Mouse (Mus musculus) neural tube, embryonic 12.5 days (tissue): Measurements from ENCODE around the gene Ddrgk1. TPM values are rescaled to one million over a fixed set of nuclear protein-coding genes. Genes with fewer than 3 reads are reported as not detected.
"Not testable (repeated sequence)": the region's sequence is repeated elsewhere in the genome, so short reads cannot be mapped to it uniquely, and the experiment has no call there.

Experiments
- ATAC-seq: fragments of 200-750 bp; cut with Nextera tagmentation; 2 replicates; pipeline ENCODE4 v1.8.0; 2017; ENCODE audit warnings: low read depth, mild to moderate bottlenecking, moderate TSS enrichment, moderate library complexity; ENCODE audit not compliant: low FRiP score
- H3K27ac ChIP-seq: fragments of 300-500 bp; sonication (generic); 2 replicates; pipeline ENCODE4 v1.5.1; 2016
- H3K27me3 ChIP-seq: fragments of 300-500 bp; sonication (generic); replicated peaks from 2 replicates; pipeline ENCODE4 v1.6.1; 2016; ENCODE audit warnings: mild to moderate bottlenecking
- H3K36me3 ChIP-seq: fragments of 300-500 bp; sonication (generic); 2 replicates; pipeline ENCODE4 v1.6.1; 2016; ENCODE audit warnings: mild to moderate bottlenecking
- H3K4me1 ChIP-seq: fragments of 300-500 bp; sonication (generic); 2 replicates; pipeline ENCODE4 v1.6.1; 2016
- H3K4me2 ChIP-seq: fragments of 300-500 bp; sonication (generic); replicated peaks from 2 replicates; pipeline ENCODE4 v1.6.1; 2016; ENCODE audit warnings: mild to moderate bottlenecking
- H3K4me3 ChIP-seq: fragments of 300-500 bp; sonication (generic); 2 replicates; pipeline ENCODE4 v1.5.1; 2016
- H3K9ac ChIP-seq: fragments of 300-500 bp; sonication (generic); 2 replicates; pipeline ENCODE4 v1.6.1; 2016; ENCODE audit warnings: mild to moderate bottlenecking
- H3K9me3 ChIP-seq: fragments of 300-500 bp; sonication (generic); 2 replicates; pipeline ENCODE4 v1.6.1; 2016; ENCODE audit warnings: mild to moderate bottlenecking
- WGBS: fragments of 180-500 bp; shearing (Covaris S2); methylation state at CpG from one replicate; pipeline ENCODE4 v1.1.7; 2016; 5-methylcytosine and 5-hydroxymethylcytosine counted together
- polyA plus RNA-seq: library from polyadenylated mRNA; unstranded; fragments of >200 nt; fragmentation: Nextera tagmentation; extraction: Ambion mirVana; gene quantifications from 2 replicates; pipeline ENCODE4 v1.2.1, GENCODE M21; 2016

Gene Ddrgk1
- polyA plus RNA-seq, 1 experiment from 2014 or later, result 57.4 TPM

DNA sequence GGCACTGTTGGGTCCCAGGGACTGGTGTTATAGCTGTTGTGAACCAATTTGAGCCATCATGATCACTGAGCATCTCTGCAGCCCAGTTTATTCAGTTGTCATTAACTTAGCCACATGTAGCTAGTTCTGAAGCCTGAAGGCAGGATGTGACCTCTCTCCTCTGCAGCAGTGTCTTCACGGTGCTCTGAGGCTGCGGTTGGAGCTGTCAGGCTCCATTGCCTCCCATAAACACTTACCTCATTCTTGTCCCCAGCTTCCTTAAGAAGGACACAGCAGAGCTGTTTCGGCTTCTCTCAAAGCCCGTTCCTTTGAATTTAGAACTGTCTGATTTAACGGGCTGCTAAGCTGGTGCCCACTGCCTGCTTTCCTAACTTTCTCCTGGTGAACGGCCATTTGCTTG, 15.4 kb upstream of the Ddrgk1 start:
- Histone ChIP-seq H3K9me3 (no peaks in the 10 kb centered on the region), H3K27ac (no peak overlapping the region), H3K27me3 (no peaks in the 10 kb centered on the region), H3K36me3 (peaks cover 95% of the 10 kb centered on the region), H3K4me3 (no peak overlapping the region), H3K4me1 (no peaks in the 10 kb centered on the region), H3K4me2 (no peak overlapping the region), H3K9ac (no peak overlapping the region)
- 88% methylated on average over 6 of the region's 6 CpGs for WGBS
- ATAC-seq, result no peak

- Histone ChIP-seq H3K9me3 (no peaks in the 10 kb centered on the region), H3K36me3 (peaks cover 96% of the 10 kb centered on the region), H3K9ac (no peak overlapping the region), H3K27me3 (no peaks in the 10 kb centered on the region), H3K27ac (no peak overlapping the region), H3K4me1 (no peaks in the 10 kb centered on the region), H3K4me3 (no peak overlapping the region), H3K4me2 (no peak overlapping the region)
- WGBS, result 95% methylated on average over 12 of the region's 12 CpGs
- no peak for ATAC-seq
Observed at GRCm38 (mm10) chr2:130679154-130679553, 14.7 kb upstream of the Ddrgk1 start.

DNA sequence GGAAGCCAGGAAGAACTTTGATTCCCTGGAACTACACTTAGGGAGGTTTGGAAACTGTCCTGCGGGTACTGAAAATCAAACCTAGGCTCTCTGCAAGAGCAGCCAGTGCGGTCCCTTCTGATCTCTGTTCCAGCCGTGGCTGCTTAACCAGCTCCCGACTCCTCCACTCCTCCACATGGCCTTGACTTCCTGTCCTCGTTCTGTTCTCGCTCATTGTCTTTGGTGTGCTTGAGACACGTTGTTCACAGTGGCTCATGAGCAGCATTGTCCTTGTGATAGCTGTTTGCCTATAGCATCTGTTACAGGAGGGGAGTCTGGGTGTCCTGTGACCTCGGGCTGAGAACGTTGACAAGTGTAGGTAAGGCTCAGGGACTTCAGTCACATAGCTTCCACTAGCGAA, 12.8 kb upstream of the Ddrgk1 start:
- H3K27me3 ChIP-seq, result no peaks in the 10 kb centered on the region
- no peaks in the 10 kb centered on the region for H3K4me1 ChIP-seq
- H3K4me3 ChIP-seq, result no peak overlapping the region
- H3K27ac ChIP-seq, result no peak overlapping the region
- 92% methylated on average over 10 of the region's 10 CpGs for WGBS
- H3K36me3 ChIP-seq, result peaks cover 97% of the 10 kb centered on the region
- H3K9me3 ChIP-seq, result no peaks in the 10 kb centered on the region
- ATAC-seq, result no peak
- H3K4me2 ChIP-seq, result no peak overlapping the region
- H3K9ac ChIP-seq, result no peak overlapping the region

GRCm38 (mm10) chr2:130667559-130667958, 3.1 kb upstream of the Ddrgk1 start, which contains the start of gene Itpa:
Itpa (plus strand) TSS chr2:130667610.
- peak within 1 kb of the TSS; percentile 68; the same call in 1 of the 2 replicates for H3K27ac ChIP-seq
- peak; percentile 54 for ATAC-seq
- H3K27me3 ChIP-seq, result no peaks in the 10 kb centered on the region
- H3K9ac ChIP-seq, result peak within 1 kb of the TSS; percentile 73
- WGBS, result under 1% methylated on average over 31 of the region's 31 CpGs
- no peaks in the 10 kb centered on the region for H3K9me3 ChIP-seq
- H3K4me2 ChIP-seq, result peak within 1 kb of the TSS; percentile 88
- peak within 1 kb of the TSS; percentile 63 for H3K4me3 ChIP-seq
- peaks cover 18% of the 10 kb centered on the region for H3K36me3 ChIP-seq
- peaks cover 28% of the 10 kb centered on the region for H3K4me1 ChIP-seq

GRCm38 (mm10) chr2:130663342-130663741, 1.1 kb downstream of the Ddrgk1 start:
- Histone ChIP-seq H3K9me3 (no peaks in the 10 kb centered on the region), H3K4me3 (no peak overlapping the region), H3K27me3 (no peaks in the 10 kb centered on the region), H3K9ac (peak overlapping the region; percentile 74), H3K4me1 (peaks cover 17% of the 10 kb centered on the region), H3K4me2 (peak overlapping the region; percentile 76), H3K27ac (no peak overlapping the region), H3K36me3 (peaks cover 35% of the 10 kb centered on the region)
- no peak for ATAC-seq
- 89% methylated on average over 11 of the region's 11 CpGs for WGBS

DNA sequence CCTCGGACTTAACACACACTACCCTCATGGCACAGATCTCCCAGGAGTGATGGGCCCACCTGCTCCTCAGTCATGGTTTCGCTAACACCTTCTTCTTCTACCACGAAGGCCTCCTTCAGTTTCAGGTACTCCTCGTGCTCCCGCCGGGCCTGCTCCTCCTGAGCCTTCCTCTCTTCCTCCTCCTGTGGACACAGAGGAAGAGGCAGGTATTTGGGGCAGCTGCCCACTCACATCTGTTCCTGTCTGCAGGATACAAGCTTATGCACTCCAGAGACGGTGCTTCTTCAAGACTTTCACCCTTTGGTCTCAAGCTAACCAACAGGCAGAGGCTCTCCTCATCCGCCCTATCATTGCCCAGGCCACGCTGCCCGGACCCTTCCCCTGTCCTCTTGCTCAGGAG, 5.9 kb downstream of the Ddrgk1 start:
- no peaks in the 10 kb centered on the region for H3K9me3 ChIP-seq
- ATAC-seq, result no peak
- H3K9ac ChIP-seq, result no peak overlapping the region
- H3K27ac ChIP-seq, result no peak overlapping the region
- H3K4me1 ChIP-seq, result peaks cover 9% of the 10 kb centered on the region
- peaks cover 77% of the 10 kb centered on the region for H3K36me3 ChIP-seq
- H3K4me2 ChIP-seq, result no peak overlapping the region
- WGBS, result 98% methylated on average over 10 of the region's 10 CpGs
- H3K27me3 ChIP-seq, result no peaks in the 10 kb centered on the region
- H3K4me3 ChIP-seq, result no peak overlapping the region

- H3K36me3 ChIP-seq, result peaks cover 82% of the 10 kb centered on the region
- 92% methylated on average over 6 of the region's 6 CpGs for WGBS
- no peaks in the 10 kb centered on the region for H3K4me1 ChIP-seq
- no peak overlapping the region for H3K4me2 ChIP-seq
- no peak overlapping the region for H3K27ac ChIP-seq
- no peak overlapping the region for H3K4me3 ChIP-seq
- no peak for ATAC-seq
- H3K9me3 ChIP-seq, result no peaks in the 10 kb centered on the region
- no peaks in the 10 kb centered on the region for H3K27me3 ChIP-seq
- no peak overlapping the region for H3K9ac ChIP-seq
Observed at GRCm38 (mm10) chr2:130657541-130657940, 6.9 kb downstream of the Ddrgk1 start.

- 95% methylated on average over 9 of the region's 9 CpGs for WGBS
- H3K36me3 ChIP-seq, result peaks cover 74% of the 10 kb centered on the region
Observed at GRCm38 (mm10) chr2:130656536-130656935, 7.9 kb downstream of the Ddrgk1 start.

DNA sequence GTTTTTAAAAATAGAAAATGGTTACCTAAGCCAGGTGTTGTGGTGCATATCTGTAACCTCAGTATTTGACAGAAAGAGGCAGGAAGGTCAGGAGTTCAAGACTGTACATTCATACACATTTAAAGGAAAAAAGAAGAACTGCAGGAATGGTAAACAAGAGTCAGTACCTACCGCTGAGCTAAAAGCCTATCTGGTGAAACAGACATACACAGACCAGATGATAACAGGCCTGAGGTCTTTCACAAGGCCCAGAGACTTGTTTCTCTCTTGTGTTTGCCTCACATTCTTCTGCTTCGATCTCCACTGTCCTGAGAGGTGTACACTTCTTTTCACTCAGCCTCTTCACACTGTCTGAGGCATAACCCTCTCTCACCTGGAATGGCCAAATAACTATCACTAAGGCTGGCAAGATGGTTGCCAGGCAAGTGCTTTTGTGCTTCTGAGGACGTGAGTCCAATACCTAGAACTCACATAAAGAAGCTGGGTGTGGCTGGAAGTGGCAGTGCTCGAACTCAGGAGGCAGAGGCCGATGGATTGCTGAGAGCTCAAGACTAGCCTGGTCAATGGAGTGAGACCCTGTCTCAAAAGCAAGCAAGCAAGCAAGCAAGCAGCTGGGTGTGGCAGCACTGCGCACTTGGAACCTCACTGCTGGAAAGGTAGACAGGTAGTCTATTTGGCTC, 8.7 kb downstream of the Ddrgk1 start:
- H3K9me3 ChIP-seq, result no peaks in the 10 kb centered on the region
- no peaks in the 10 kb centered on the region for H3K4me1 ChIP-seq
- no peak overlapping the region for H3K4me2 ChIP-seq
- peaks cover 67% of the 10 kb centered on the region for H3K36me3 ChIP-seq
- ATAC-seq, result no peak
- no peaks in the 10 kb centered on the region for H3K27me3 ChIP-seq
- H3K27ac ChIP-seq, result no peak overlapping the region
- WGBS, result 91% methylated on average over 6 of the region's 6 CpGs
- no peak overlapping the region for H3K4me3 ChIP-seq
- H3K9ac ChIP-seq, result no peak overlapping the region

More at GRCm38 (mm10) chr2:130656536-130656935, 7.9 kb downstream of the Ddrgk1 start:
- H3K9ac ChIP-seq, result no peak overlapping the region
- H3K4me1 ChIP-seq, result no peaks in the 10 kb centered on the region
- H3K27ac ChIP-seq, result no peak overlapping the region
- H3K9me3 ChIP-seq, result no peaks in the 10 kb centered on the region
- ATAC-seq, result no peak
- no peak overlapping the region for H3K4me3 ChIP-seq
- H3K4me2 ChIP-seq, result no peak overlapping the region
- no peaks in the 10 kb centered on the region for H3K27me3 ChIP-seq

- Histone ChIP-seq H3K9ac (no peak overlapping the region), H3K4me3 (no peak overlapping the region), H3K4me1 (no peaks in the 10 kb centered on the region), H3K27me3 (no peaks in the 10 kb centered on the region), H3K4me2 (no peak overlapping the region), H3K36me3 (peaks cover 64% of the 10 kb centered on the region), H3K27ac (no peak overlapping the region), H3K9me3 (no peaks in the 10 kb centered on the region)
- no peak for ATAC-seq
- WGBS, result 91% methylated on average over 1 of the region's 1 CpGs
Observed at GRCm38 (mm10) chr2:130653760-130654159, 10.7 kb downstream of the Ddrgk1 start.

DNA sequence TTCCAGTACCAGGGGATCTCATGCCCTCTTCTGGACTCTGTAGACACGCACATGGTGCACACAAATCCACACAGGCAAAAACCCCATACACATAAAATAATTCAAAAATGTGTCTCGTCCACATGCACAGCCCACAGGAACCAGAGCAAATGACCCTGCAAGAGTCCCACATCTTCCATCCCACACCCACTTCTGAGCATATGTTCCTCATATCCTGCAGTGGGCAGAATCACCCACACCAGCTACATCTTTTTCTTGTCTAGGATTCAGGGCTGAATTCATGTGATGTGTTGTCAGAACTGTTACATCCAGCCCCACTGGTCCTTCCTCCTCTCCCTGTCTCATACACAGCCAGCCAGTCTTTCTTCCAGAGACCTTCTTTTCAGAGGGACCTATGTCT, 11.2 kb downstream of the Ddrgk1 start:
- 89% methylated on average over 2 of the region's 2 CpGs for WGBS
- peaks cover 59% of the 10 kb centered on the region for H3K36me3 ChIP-seq
- no peak for ATAC-seq

DNA sequence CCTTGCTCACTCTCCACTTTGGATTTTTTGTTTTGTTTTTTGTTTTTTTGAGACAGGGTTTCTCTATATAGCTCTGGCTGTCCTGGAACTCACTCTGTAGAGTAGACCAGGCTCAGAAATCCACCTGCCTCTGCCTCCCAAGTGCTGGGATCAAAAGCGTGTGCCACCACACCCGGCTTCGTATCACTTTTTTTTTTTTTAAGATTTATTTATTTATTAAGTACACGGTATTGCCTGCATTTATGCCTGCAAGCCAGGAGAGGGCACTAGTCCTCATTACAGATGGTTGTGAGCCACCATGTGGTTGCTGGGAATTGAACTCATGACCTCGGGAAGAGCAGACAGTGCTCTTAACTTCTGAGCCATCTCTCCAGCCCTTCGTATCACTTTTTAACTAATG, 15.4 kb downstream of the Ddrgk1 start:
- WGBS, result 80% methylated on average over 6 of the region's 6 CpGs

More for the DNA sequence above, 11.2 kb downstream of the Ddrgk1 start:
- Histone ChIP-seq H3K27me3 (no peaks in the 10 kb centered on the region), H3K9ac (no peak overlapping the region), H3K27ac (no peak overlapping the region), H3K4me2 (no peak overlapping the region), H3K4me1 (no peaks in the 10 kb centered on the region), H3K9me3 (no peaks in the 10 kb centered on the region), H3K4me3 (no peak overlapping the region)

DNA sequence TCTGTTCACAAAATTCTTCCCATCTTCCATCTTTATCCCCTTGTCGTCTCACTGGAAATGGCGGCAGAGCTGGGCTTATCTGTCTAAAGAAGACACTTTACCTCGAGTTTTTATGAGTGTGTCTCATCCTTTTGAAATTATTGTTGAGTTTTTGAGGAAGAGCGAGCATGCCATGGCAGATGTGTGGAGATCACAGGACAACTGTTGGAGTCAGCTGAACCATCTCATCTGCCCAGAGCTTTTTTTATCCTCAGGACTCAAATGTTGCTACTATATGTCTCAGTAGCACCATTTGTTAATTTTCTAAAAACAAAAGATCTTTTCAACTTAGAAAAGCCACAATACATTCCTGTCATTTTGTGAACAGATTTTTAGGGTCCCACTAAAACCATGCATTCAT, 19.3 kb downstream of the Ddrgk1 start:
- no peak overlapping the region for H3K4me2 ChIP-seq
- peaks cover 12% of the 10 kb centered on the region for H3K27me3 ChIP-seq
- H3K27ac ChIP-seq, result no peak overlapping the region
- peaks cover 15% of the 10 kb centered on the region; the same call in 1 of the 2 replicates for H3K36me3 ChIP-seq
- H3K9me3 ChIP-seq, result no peaks in the 10 kb centered on the region
- H3K9ac ChIP-seq, result no peak overlapping the region
- WGBS, result 87% methylated on average over 4 of the region's 4 CpGs
- H3K4me1 ChIP-seq, result peaks cover 5% of the 10 kb centered on the region
- no peak overlapping the region for H3K4me3 ChIP-seq
- ATAC-seq, result no peak

More for the DNA sequence above, 15.4 kb downstream of the Ddrgk1 start:
- H3K27me3 ChIP-seq, H3K4me2 ChIP-seq, H3K4me3 ChIP-seq, H3K4me1 ChIP-seq, H3K9ac ChIP-seq, H3K27ac ChIP-seq, H3K9me3 ChIP-seq, ATAC-seq: not testable (repeated sequence)
- H3K36me3 ChIP-seq, result peaks cover 28% of the 10 kb centered on the region
